Mouse (Mus musculus): ENCODE results near the gene Samt1.
"Not testable (repeated sequence)": the region's sequence is repeated elsewhere in the genome, so short reads cannot be mapped to it uniquely, and the experiment has no call there.

Gene Samt1

DNA sequence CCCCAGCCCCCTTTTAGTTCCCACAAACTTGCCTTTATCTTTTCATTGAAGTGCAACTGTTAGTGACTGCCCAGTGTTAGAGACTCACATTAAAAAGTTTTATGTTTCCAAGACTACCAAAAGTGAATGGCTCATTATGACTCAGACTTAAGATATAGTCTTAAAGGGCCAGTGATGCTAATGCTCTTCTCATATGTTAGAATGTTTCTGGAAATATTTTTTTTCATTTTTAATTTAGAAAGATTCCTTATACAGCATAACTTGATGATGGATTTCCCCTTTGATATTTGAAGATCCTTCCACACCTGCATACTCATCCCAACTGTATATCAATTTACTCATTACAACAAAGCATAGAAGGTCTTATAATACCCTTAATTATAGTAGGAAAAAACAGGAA, at the start of gene Samt1:
TSS of gene Samt1 (minus strand) at position 101 of the 400 bp plus-strand sequence.
- not testable (repeated sequence) for DNase-seq (ENCODE audit: extremely low spot score, low spot score)

DNA sequence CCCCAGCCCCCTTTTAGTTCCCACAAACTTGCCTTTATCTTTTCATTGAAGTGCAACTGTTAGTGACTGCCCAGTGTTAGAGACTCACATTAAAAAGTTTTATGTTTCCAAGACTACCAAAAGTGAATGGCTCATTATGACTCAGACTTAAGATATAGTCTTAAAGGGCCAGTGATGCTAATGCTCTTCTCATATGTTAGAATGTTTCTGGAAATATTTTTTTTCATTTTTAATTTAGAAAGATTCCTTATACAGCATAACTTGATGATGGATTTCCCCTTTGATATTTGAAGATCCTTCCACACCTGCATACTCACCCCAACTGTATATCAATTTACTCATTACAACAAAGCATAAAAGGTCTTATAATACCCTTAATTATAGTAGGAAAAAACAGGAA, 42.5 kb upstream of the Samt1 start, which contains the start of gene Gm10057:
TSS of gene Gm10057 (minus strand) at position 101 of the 400 bp plus-strand sequence.
- not testable (repeated sequence) for DNase-seq (ENCODE audit: extremely low spot score, low spot score)

DNA sequence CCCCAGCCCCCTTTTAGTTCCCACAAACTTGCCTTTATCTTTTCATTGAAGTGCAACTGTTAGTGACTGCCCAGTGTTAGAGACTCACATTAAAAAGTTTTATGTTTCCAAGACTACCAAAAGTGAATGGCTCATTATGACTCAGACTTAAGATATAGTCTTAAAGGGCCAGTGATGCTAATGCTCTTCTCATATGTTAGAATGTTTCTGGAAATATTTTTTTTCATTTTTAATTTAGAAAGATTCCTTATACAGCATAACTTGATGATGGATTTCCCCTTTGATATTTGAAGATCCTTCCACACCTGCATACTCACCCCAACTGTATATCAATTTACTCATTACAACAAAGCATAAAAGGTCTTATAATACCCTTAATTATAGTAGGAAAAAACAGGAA, 21.3 kb upstream of the Samt1 start, which contains the start of gene 4921511M17Rik:
TSS of gene 4921511M17Rik (minus strand) at position 101 of the 400 bp plus-strand sequence.
- not testable (repeated sequence) for DNase-seq (ENCODE audit: extremely low spot score, low spot score)

DNA sequence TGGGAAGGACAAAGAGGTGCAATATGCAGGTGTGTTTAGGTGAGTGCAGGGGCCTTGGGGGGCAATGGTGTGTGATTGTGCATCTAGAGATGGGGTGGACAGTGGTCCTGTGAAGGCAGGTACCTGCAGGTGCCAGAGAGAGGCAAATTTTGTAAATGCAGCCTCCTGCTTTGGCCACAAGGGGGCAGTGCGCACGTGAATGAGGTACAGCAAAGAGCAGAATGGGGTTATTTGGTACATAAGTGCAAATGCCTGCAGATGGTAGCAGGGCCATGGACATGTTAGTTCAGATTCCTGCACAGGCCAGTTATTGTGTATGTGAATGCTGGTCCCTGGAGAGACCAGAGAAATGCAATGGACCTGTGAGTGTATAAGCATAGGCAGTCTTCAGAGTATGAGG, 35.5 kb downstream of the Samt1 start:
- not testable (repeated sequence) for DNase-seq (ENCODE audit: extremely low spot score, low spot score)

DNA sequence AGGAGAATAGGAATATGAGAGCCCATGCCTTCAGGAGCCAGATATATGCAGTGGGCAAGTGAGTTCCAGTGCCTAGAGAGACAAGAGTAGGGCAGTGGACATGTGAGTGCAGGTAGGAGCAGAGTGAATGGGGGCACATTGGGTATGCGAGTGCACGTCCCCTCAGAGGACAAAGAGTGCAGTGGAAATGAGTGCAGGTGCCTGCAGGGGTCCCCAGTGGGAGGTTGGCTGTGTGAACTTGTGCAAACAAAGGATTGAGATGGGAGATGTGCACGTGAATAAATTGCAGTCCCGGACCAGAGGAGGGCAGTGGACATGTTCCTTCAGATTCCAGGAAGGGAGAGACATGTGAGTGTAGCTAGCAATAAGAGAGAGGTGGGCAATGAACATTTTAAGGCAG, 36.0 kb downstream of the Samt1 start:
- not testable (repeated sequence) for DNase-seq (ENCODE audit: extremely low spot score, low spot score)

DNA sequence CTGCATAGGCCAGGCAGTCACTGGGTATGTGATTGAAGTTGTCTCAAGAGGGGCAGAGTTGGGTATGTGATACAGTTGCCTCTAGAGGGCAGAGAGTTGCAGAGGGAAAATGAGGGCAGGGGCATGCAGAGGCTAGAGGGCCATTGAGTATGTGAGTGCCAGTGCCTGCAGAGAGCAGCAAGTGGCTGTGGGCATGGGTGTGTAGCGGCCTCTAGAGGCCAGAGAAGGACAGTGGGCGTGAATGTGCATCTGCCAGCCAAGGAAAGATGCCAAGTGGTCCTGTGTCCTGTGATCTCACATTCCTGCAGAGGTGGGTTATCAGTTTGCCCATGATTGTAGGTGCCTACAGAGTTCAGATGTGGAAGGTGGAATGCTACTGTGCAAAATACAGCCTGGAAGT, 38.0 kb downstream of the Samt1 start:
- DNase-seq (ENCODE audit: extremely low spot score, low spot score): no peak

DNA sequence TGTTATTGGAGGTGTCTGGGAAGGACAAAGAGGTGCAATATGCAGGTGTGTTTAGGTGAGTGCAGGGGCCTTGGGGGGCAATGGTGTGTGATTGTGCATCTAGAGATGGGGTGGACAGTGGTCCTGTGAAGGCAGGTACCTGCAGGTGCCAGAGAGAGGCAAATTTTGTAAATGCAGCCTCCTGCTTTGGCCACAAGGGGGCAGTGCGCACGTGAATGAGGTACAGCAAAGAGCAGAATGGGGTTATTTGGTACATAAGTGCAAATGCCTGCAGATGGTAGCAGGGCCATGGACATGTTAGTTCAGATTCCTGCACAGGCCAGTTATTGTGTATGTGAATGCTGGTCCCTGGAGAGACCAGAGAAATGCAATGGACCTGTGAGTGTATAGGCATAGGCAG, 59.6 kb downstream of the Samt1 start:
- not testable (repeated sequence) for DNase-seq (ENCODE audit: extremely low spot score, low spot score)
